Mouse (Mus musculus): ENCODE results near the gene Tet2.
A peak's percentile ranks its signal among the peaks of the same experiment; 100 is the strongest.

The Tet2 gene

GRCm38 (mm10) chr3:133516137-133516536 lies 28.8 kb downstream of the Tet2 start:
- DNase-seq: peak; percentile 71 to 74

- no peak for DNase-seq
Observed at GRCm38 (mm10) chr3:133515204-133515969, 29.6 kb downstream of the Tet2 start.

- DNase-seq: no peak
Observed at GRCm38 (mm10) chr3:133514290-133514689, 30.6 kb downstream of the Tet2 start.

- DNase-seq: no peak
Observed at GRCm38 (mm10) chr3:133513475-133513874, 31.5 kb downstream of the Tet2 start.

- no peak for DNase-seq
Observed at GRCm38 (mm10) chr3:133510368-133510767, 34.6 kb downstream of the Tet2 start.

- no peak for DNase-seq
Observed at GRCm38 (mm10) chr3:133509796-133510195, 35.1 kb downstream of the Tet2 start.

GRCm38 (mm10) chr3:133508881-133509280 lies 36.1 kb downstream of the Tet2 start:
- no peak for DNase-seq

- DNase-seq: no peak
Observed at GRCm38 (mm10) chr3:133506289-133506954, 38.5 kb downstream of the Tet2 start.

GRCm38 (mm10) chr3:133496953-133497352 lies 48.0 kb downstream of the Tet2 start:
- DNase-seq: no peak

GRCm38 (mm10) chr3:133491370-133491769 lies 53.6 kb downstream of the Tet2 start:
- DNase-seq: no peak

- DNase-seq: no peak
Observed at GRCm38 (mm10) chr3:133488022-133488725, 56.8 kb downstream of the Tet2 start.

- DNase-seq: no peak
Observed at GRCm38 (mm10) chr3:133482887-133483286, 62.1 kb downstream of the Tet2 start.

- DNase-seq: no peak
Observed at GRCm38 (mm10) chr3:133478987-133479386, 66.0 kb downstream of the Tet2 start.

- DNase-seq: no peak
Observed at GRCm38 (mm10) chr3:133473781-133474180, 71.2 kb downstream of the Tet2 start.

GRCm38 (mm10) chr3:133471101-133471500 lies 73.8 kb downstream of the Tet2 start:
- no peak for DNase-seq

- DNase-seq: no peak
Observed at GRCm38 (mm10) chr3:133468883-133469282, 76.1 kb downstream of the Tet2 start.

GRCm38 (mm10) chr3:133463233-133463632 lies 81.7 kb downstream of the Tet2 start:
- DNase-seq: no peak

GRCm38 (mm10) chr3:133462485-133462884 lies 82.5 kb downstream of the Tet2 start:
- DNase-seq: no peak

GRCm38 (mm10) chr3:133462059-133462458 lies 82.9 kb downstream of the Tet2 start:
- DNase-seq: no peak

- no peak for DNase-seq
Observed at GRCm38 (mm10) chr3:133459174-133459573, 85.8 kb downstream of the Tet2 start.

GRCm38 (mm10) chr3:133453896-133454295 lies 91.0 kb downstream of the Tet2 start:
- DNase-seq: no peak

GRCm38 (mm10) chr3:133436919-133437320 lies 108.0 kb downstream of the Tet2 start:
- DNase-seq: no peak

- peak in 1 of 2 experiments; percentile 7 for DNase-seq
Observed at GRCm38 (mm10) chr3:133436279-133436860, 108.6 kb downstream of the Tet2 start.

Data from lung, postnatal 4 days (tissue).